Mouse (Mus musculus): Measurements from ENCODE around the gene Bdkrb1.

- TF ChIP-seq CTCF (IDR thresholded peaks at IDR 0.05; ENCODE audit: low read depth, low read length) (no peak), GATA2 (IDR thresholded peaks at IDR 0.05; ENCODE audit: borderline replicate concordance, low read depth, low read length) (no peak), GATA1 (IDR thresholded peaks at IDR 0.05; ENCODE audit: borderline replicate concordance, low read length) (no peak), POLR2AphosphoS5 (IDR thresholded peaks at IDR 0.05; ENCODE audit: insufficient replicate concordance, low read depth, low read length) (no peak), TAL1 (conservative IDR thresholded peaks at IDR 0.05; ENCODE audit: low read depth, low read length) (no peak)
Observed at GRCm38 (mm10) chr12:105613559-105613958, 10.7 kb downstream of the Bdkrb1 start.
